Mouse (Mus musculus) hindbrain, embryonic 14.5 days (tissue): Measurements from ENCODE around the gene Gfod2. TPM values are rescaled to one million over a fixed set of nuclear protein-coding genes. Genes with fewer than 3 reads are reported as not detected.

ENCODE experiments used
- ATAC-seq: fragments of 200-750 bp; cut with Nextera tagmentation; 2 replicates; pipeline ENCODE4 v1.8.0; 2017; ENCODE audit warnings: moderate number of reproducible peaks, mild to moderate bottlenecking, moderate TSS enrichment, moderate library complexity; ENCODE audit not compliant: low FRiP score
- DNase-seq: peaks from one replicate; pipeline ENCODE4 v3.0.0-alpha.2; 2015; ENCODE audit warnings: low spot score
- H3K27ac ChIP-seq: fragments of 300-500 bp; sonication (generic); 2 replicates; pipeline ENCODE4 v1.5.1; 2014; ENCODE audit warnings: mild to moderate bottlenecking, moderate library complexity
- H3K27me3 ChIP-seq: fragments of 300-500 bp; sonication (generic); 2 replicates; pipeline ENCODE4 v1.6.1; 2014; ENCODE audit warnings: mild to moderate bottlenecking, low read length, mixed read lengths; ENCODE audit not compliant: control insufficient read depth, insufficient read depth
- H3K36me3 ChIP-seq: fragments of 300-500 bp; sonication (generic); replicated peaks from 2 replicates; pipeline ENCODE4 v1.6.1; 2014; ENCODE audit not compliant: control insufficient read depth, insufficient read depth
- H3K4me1 ChIP-seq: fragments of 300-500 bp; sonication (generic); replicated peaks from 2 replicates; pipeline ENCODE4 v1.6.1; 2014; ENCODE audit warnings: antibody characterized with exemption, low read length, mixed read lengths; ENCODE audit not compliant: control insufficient read depth, insufficient read depth
- H3K4me2 ChIP-seq: fragments of 300-500 bp; sonication (generic); replicated peaks from 2 replicates; pipeline ENCODE4 v1.6.1; 2014; ENCODE audit warnings: mild to moderate bottlenecking, moderate library complexity
- H3K4me3 ChIP-seq: fragments of 300-500 bp; sonication (generic); replicated peaks from 2 replicates; pipeline ENCODE4 v1.5.1; 2014; ENCODE audit warnings: mild to moderate bottlenecking, low read length
- H3K9ac ChIP-seq: fragments of 300-500 bp; sonication (generic); 2 replicates; pipeline ENCODE4 v1.6.1; 2014
- H3K9me3 ChIP-seq: fragments of 300-500 bp; sonication (generic); 2 replicates; pipeline ENCODE4 v1.6.1; 2016; ENCODE audit warnings: low read length; ENCODE audit not compliant: control insufficient read depth
- WGBS: fragments of 180-500 bp; shearing (Covaris S2); extraction: QIAGEN DNeasy Blood & Tissue Kit; methylation state at CpG from one replicate; pipeline ENCODE4 v1.1.7; 2014; 5-methylcytosine and 5-hydroxymethylcytosine counted together
- polyA plus RNA-seq: library from polyadenylated mRNA; unstranded; fragments of >200 nt; fragmentation: Nextera tagmentation; extraction: Ambion mirVana; gene quantifications from 2 replicates; pipeline ENCODE4 v1.2.1, GENCODE M21; 2014

Gfod2 gene
- polyA plus RNA-seq, 1 experiment from 2014 or later, result 62.7 TPM

DNA sequence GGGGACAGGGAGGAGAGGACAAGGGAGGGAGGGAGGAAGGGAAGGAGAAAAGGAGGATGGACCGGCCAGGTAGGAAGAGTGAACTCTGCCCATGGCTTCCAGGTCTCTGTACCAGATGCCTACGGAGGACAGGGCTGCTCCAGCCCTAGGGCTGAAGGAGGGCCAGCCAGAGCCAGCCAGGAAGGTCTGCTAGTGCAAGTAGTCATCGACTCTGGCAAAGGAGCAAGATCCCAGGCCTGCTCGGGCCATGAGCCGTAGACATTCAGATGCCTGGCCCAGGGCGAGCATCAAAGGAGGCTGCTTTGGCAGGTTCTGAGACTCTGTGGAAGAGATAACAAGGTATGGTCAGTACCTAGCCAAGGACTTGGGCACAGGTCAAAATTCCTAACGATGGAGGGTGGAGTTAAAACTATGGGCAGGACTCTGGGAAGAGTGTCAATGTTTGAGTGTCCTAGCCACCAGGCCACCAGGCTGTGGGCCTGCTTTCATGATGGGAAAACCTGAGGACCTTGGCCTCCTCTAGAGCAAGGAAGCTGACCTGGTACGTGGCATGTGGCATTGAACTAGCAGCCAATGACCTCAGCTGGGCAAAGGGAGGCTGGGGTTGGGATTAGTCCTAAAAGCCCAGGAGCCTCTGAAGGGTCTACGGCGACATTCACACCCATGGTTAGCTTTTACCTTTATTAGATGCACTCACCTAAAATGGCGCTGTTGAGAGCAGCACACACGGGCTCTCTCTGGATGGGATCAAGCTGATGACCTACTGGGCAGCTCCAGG is 13.1 kb upstream of the Gfod2 start:
- Histone ChIP-seq H3K27me3 (no peaks in the 10 kb centered on the region), H3K36me3 (peaks cover 94% of the 10 kb centered on the region), H3K4me3 (no peak overlapping the region), H3K4me1 (no peaks in the 10 kb centered on the region), H3K27ac (no peak overlapping the region), H3K9me3 (no peaks in the 10 kb centered on the region), H3K4me2 (no peak overlapping the region), H3K9ac (no peak overlapping the region)
- no peak for DNase-seq
- ATAC-seq, result no peak
- WGBS, result 94% methylated on average over 12 of the region's 12 CpGs

GRCm38 (mm10) chr8:105770609-105771008 is 12.1 kb upstream of the Gfod2 start:
- H3K9me3 ChIP-seq, result no peaks in the 10 kb centered on the region
- no peaks in the 10 kb centered on the region for H3K4me1 ChIP-seq
- H3K27ac ChIP-seq, result no peak overlapping the region
- H3K4me3 ChIP-seq, result no peak overlapping the region
- H3K4me2 ChIP-seq, result no peak overlapping the region
- 79% methylated on average over 1 of the region's 1 CpGs for WGBS
- peaks cover 85% of the 10 kb centered on the region for H3K36me3 ChIP-seq
- no peak overlapping the region for H3K9ac ChIP-seq
- DNase-seq (no peak), ATAC-seq (no peak)
- no peaks in the 10 kb centered on the region for H3K27me3 ChIP-seq

DNA sequence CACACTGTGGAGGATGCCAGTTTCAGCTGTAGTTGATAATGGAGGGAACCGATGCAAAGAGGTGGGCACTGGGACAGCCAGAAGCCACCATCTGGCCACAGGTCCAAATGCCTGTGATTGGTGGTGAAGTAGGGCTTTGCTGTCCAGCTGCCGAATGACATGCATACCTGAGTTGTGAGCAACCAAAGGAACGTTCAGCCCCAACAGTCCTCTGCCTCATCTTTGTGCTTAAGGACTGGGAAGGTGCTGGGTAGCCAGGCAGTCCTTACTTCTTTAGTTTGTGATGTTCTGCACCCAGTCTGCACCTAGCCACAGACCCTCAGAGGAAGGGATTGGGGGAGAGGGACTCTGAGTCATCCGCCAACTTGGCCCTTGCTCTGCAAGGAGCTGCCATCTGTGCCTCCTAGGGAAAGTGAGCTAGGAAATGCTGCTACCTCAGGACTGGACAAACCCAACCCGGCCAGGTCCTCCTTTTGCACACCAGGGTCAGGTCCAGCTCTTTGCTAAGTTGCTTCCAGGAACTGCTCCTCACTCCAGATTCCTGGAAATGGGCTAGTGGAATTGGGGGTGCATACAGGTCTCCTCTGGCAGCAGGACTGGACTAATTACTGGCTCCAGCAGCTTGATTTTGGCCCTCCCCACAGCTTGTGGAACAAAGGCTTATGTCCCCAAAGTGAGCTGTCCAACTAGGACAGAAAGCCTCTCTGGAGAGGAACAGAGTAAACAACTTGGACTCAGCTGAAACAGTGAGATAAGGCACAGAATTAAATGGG is 10.2 kb upstream of the Gfod2 start:
- Histone ChIP-seq H3K4me1 (no peaks in the 10 kb centered on the region), H3K4me2 (no peak overlapping the region), H3K36me3 (peaks cover 65% of the 10 kb centered on the region), H3K27me3 (no peaks in the 10 kb centered on the region), H3K4me3 (no peak overlapping the region), H3K27ac (no peak overlapping the region), H3K9me3 (no peaks in the 10 kb centered on the region), H3K9ac (no peak overlapping the region)
- ATAC-seq (no peak), DNase-seq (no peak)
- WGBS, result 98% methylated on average over 5 of the region's 5 CpGs

DNA sequence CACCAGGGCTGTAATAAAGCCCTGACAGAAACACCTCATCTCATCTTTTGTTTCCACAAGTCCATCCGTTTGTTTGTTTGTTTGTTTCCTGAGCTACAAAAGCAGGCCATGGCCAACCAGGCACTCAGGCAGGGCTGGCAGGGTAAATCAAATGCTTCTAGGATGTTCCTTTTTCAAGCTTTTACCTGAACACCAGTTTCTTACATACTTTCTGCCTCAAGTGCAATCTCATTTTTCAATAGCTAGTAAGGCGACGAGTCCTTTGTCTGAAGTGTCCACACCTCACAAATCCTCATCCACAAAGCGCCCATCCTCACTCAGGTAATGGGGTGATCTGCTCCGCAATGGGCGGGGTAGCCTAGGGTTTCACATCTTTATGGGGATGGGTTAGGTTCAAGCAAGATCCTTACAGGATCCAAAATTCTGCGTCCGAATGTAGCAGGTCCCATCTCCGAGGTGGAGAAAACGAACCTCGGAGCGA is 628 bp downstream of the Gfod2 start:
- Histone ChIP-seq H3K27me3 (no peaks in the 10 kb centered on the region), H3K4me2 (peak overlapping the region; percentile 77), H3K4me3 (peak overlapping the region; percentile 82), H3K36me3 (no peaks in the 10 kb centered on the region), H3K9me3 (no peaks in the 10 kb centered on the region), H3K4me1 (peaks cover 31% of the 10 kb centered on the region), H3K27ac (peak overlapping the region; percentile 93), H3K9ac (peak overlapping the region; percentile 94)
- peak; percentile 28; the same call in 1 of the 2 replicates for ATAC-seq
- DNase-seq, result peak; percentile 38
- WGBS, result under 1% methylated on average over 12 of the region's 12 CpGs

DNA sequence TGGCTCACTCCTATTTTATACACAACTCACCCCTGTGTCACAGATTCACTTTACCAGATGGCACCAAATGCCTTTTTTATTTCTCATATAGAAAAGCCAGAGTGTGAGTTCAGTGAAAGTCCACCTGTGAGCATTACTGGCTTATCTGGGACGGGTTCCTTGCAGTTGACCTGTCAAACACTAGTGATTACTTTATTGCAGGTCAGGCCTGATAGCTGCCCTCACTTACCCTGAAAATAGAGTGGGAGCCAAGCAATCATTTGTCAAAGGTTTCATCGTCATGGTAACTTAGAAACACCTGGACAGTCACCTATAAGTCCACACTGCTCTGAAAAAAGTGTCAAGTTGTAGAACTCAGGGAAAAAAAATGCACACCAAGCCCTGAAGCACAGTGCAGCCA is 3.8 kb downstream of the Gfod2 start:
- Histone ChIP-seq H3K4me3 (no peak overlapping the region), H3K27me3 (no peaks in the 10 kb centered on the region), H3K36me3 (no peaks in the 10 kb centered on the region), H3K9ac (no peak overlapping the region), H3K9me3 (no peaks in the 10 kb centered on the region), H3K27ac (no peak overlapping the region), H3K4me1 (peaks cover 48% of the 10 kb centered on the region), H3K4me2 (no peak overlapping the region)
- DNase-seq (no peak), ATAC-seq (no peak)
- WGBS, result 86% methylated on average over 2 of the region's 2 CpGs

DNA sequence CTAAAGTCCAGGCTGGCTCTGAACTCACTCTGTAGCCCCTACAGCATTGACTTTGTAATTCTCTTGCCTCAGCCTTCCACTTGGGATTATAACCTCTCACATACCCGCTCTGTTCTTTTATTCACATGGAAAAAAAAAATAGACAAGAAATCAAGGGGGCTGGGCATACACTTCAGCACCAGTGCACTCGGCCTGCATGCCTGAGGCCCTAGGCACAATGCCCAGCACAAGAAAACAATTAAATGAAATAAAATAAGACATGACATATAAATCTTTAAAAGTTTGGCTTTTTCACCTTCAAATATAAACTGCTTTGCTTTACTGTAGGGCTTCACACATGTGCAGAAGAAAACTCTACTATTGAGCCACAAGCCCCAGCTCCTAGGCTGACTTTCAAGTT is 4.5 kb downstream of the Gfod2 start:
- ATAC-seq (no peak), DNase-seq (no peak)
- Histone ChIP-seq H3K9ac (no peak overlapping the region), H3K27ac (no peak overlapping the region), H3K36me3 (no peaks in the 10 kb centered on the region), H3K4me3 (no peak overlapping the region), H3K4me2 (no peak overlapping the region), H3K9me3 (no peaks in the 10 kb centered on the region), H3K27me3 (no peaks in the 10 kb centered on the region), H3K4me1 (peaks cover 47% of the 10 kb centered on the region)
- 61% methylated on average over 2 of the region's 2 CpGs for WGBS

- peak; percentile 38 for DNase-seq
- Histone ChIP-seq H3K4me3 (no peak overlapping the region), H3K27ac (no peak overlapping the region), H3K9me3 (no peaks in the 10 kb centered on the region), H3K36me3 (no peaks in the 10 kb centered on the region), H3K9ac (peak overlapping the region; percentile 32; the same call in 1 of the 2 replicates), H3K4me1 (peaks cover 38% of the 10 kb centered on the region), H3K27me3 (no peaks in the 10 kb centered on the region), H3K4me2 (peak overlapping the region; percentile 20)
- ATAC-seq, result peak; percentile 48; the same call in 1 of the 2 replicates
- 10% methylated on average over 11 of the region's 11 CpGs for WGBS
Measured at GRCm38 (mm10) chr8:105750606-105751005, 7.9 kb downstream of the Gfod2 start.

- Histone ChIP-seq H3K9ac (no peak overlapping the region), H3K27ac (no peak overlapping the region), H3K4me1 (no peaks in the 10 kb centered on the region; the same call in 1 of the 2 replicates), H3K4me3 (no peak overlapping the region), H3K36me3 (0 out of 2 replicates have a peak, but pooled peaks cover 1% of the 10 kb centered on the region), H3K9me3 (no peaks in the 10 kb centered on the region), H3K4me2 (no peak overlapping the region), H3K27me3 (no peaks in the 10 kb centered on the region)
- DNase-seq (no peak), ATAC-seq (no peak)
- 90% methylated on average over 4 of the region's 4 CpGs for WGBS
Measured at GRCm38 (mm10) chr8:105743301-105743700, 15.2 kb downstream of the Gfod2 start.

GRCm38 (mm10) chr8:105739216-105739615 is 19.2 kb downstream of the Gfod2 start:
- H3K27ac ChIP-seq, result no peak overlapping the region
- H3K4me2 ChIP-seq, result no peak overlapping the region
- no peak for DNase-seq
- WGBS, result 95% methylated on average over 5 of the region's 5 CpGs
- H3K4me3 ChIP-seq, result no peak overlapping the region
- ATAC-seq, result no peak
- no peak overlapping the region for H3K9ac ChIP-seq
- no peaks in the 10 kb centered on the region for H3K27me3 ChIP-seq
- 0 out of 2 replicates have a peak, but pooled peaks cover 4% of the 10 kb centered on the region for H3K36me3 ChIP-seq
- no peaks in the 10 kb centered on the region for H3K4me1 ChIP-seq
- H3K9me3 ChIP-seq, result no peaks in the 10 kb centered on the region
